Mouse (Mus musculus): ENCODE results near the gene Tmem206. TPM values are rescaled to one million over a fixed set of nuclear protein-coding genes. Genes with fewer than 3 reads are reported as not detected.

The Tmem206 gene
- total RNA-seq, 1 experiment = 9.9 TPM

GRCm38 (mm10) chr1:191340530-191340929 is 14.8 kb downstream of the Tmem206 start:
- Histone ChIP-seq H3K27ac (ENCODE audit: insufficient read depth, low read depth, low read length, poor library complexity, severe bottlenecking) (no peak overlapping the region), H3K4me3 (ENCODE audit: insufficient read depth in 1 of 2, low read depth in 1 of 2, low read length in 2 of 2, poor library complexity in 1 of 2, severe bottlenecking in 1 of 2) (no peak overlapping the region), H3K9ac (ENCODE audit: insufficient read depth, low read depth, low read length, poor library complexity, severe bottlenecking) (no peak overlapping the region), H3K4me1 (ENCODE audit: control insufficient read depth in 2 of 2, insufficient read depth in 2 of 2, low read length in 2 of 2, poor library complexity in 1 of 2) (no peaks in the 10 kb centered on the region), H3K9me3 (ENCODE audit: control insufficient read depth, insufficient read depth, low read depth, low read length) (no peaks in the 10 kb centered on the region), H3K36me3 (ENCODE audit: control insufficient read depth, insufficient read depth, low read length, poor library complexity, severe bottlenecking) (peaks cover 20% of the 10 kb centered on the region; the same call in 1 of the 2 replicates)
- TF ChIP-seq HCFC1 (IDR thresholded peaks at IDR 0.05; ENCODE audit: borderline replicate concordance, insufficient read depth, low read length) (no peak), MAFK (IDR thresholded peaks at IDR 0.05; ENCODE audit: insufficient read depth, low read depth, low read length) (no peak), ZNF384 (IDR thresholded peaks at IDR 0.05; ENCODE audit: low read depth, low read length) (no peak), CHD2 (IDR thresholded peaks at IDR 0.05; ENCODE audit: low read depth, low read length) (no peak), ZC3H11A (IDR thresholded peaks at IDR 0.05; ENCODE audit: borderline replicate concordance, low read depth, low read length) (no peak)
- no peak for DNase-seq (ENCODE audit: low read depth, low spot score)
- in situ Hi-C loops (cut with MboI; ENCODE audit: low sequenced_read_pairs in 2 of 2, unreplicated experiment in 2 of 2) = loop anchor here in 1 of 2 experiments (25.0 kb wide), 1 partner anchor 472 kb away; the partner anchor contains the start of gene Nek2

DNA sequence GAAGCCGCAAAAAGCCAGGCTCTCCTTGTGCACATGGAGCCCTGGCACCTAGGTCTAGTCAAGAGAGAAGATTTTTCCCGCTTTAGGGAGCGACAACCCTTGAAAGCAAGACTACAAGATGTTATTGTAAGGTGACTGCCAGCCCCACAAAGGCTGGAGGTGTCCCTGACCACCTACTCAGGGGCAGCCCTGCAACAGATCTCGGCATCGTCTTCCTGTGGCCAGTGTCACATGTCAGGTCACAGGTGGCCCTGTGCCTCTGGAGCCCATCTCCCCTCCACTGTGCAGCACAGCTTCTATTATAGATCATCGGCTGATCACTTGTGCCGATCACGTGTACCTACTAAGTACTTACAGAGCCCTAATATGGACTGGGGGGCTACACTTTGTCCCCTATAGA is 21.9 kb downstream of the Tmem206 start:
- no peak overlapping the region for H3K9ac ChIP-seq (ENCODE audit: insufficient read depth, low read depth, low read length, poor library complexity, severe bottlenecking)
- H3K36me3 ChIP-seq (ENCODE audit: control insufficient read depth, insufficient read depth, low read length, poor library complexity, severe bottlenecking) = peaks cover 14% of the 10 kb centered on the region
- in situ Hi-C loops (cut with MboI; ENCODE audit: low sequenced_read_pairs in 2 of 2, unreplicated experiment in 2 of 2) = loop anchor here in 1 of 2 experiments (25.0 kb wide), 1 partner anchor 465 kb away; the partner anchor contains the start of gene Nek2
- no peak for DNase-seq (ENCODE audit: low read depth, low spot score)
- TF ChIP-seq ZC3H11A (IDR thresholded peaks at IDR 0.05; ENCODE audit: borderline replicate concordance, low read depth, low read length) (no peak), CHD2 (IDR thresholded peaks at IDR 0.05; ENCODE audit: low read depth, low read length) (no peak), HCFC1 (IDR thresholded peaks at IDR 0.05; ENCODE audit: borderline replicate concordance, insufficient read depth, low read length) (no peak), ZNF384 (IDR thresholded peaks at IDR 0.05; ENCODE audit: low read depth, low read length) (no peak), MAFK (IDR thresholded peaks at IDR 0.05; ENCODE audit: insufficient read depth, low read depth, low read length) (no peak)
- H3K4me3 ChIP-seq (ENCODE audit: insufficient read depth in 1 of 2, low read depth in 1 of 2, low read length in 2 of 2, poor library complexity in 1 of 2, severe bottlenecking in 1 of 2) = no peak overlapping the region
- no peak overlapping the region for H3K27ac ChIP-seq (ENCODE audit: insufficient read depth, low read depth, low read length, poor library complexity, severe bottlenecking)
- H3K4me1 ChIP-seq (ENCODE audit: control insufficient read depth in 2 of 2, insufficient read depth in 2 of 2, low read length in 2 of 2, poor library complexity in 1 of 2) = peaks cover 0 to 3% of the 10 kb centered on the region in 2 experiments; a peak in 1 of 4 replicates
- no peaks in the 10 kb centered on the region for H3K9me3 ChIP-seq (ENCODE audit: control insufficient read depth, insufficient read depth, low read depth, low read length)

DNA sequence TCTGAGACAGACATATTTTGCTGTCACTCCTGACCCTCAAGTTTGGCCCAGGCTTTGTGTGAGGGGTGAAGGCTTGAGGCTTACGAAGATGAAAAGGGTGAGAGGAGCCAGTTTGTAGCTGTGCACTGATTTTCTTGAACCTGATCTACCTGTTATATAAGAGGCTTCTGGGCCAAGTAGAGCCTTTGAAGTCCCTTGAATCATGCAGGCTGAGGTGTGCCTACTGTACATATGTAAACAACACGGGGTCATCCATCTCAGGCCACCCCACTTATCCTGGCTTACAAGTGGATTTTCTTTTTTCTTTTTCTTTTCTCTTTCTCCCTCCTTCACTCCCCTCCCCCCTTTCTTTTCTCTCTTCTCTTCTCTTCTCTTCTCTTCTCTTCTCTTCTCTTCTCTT is 22.9 kb downstream of the Tmem206 start:
- Histone ChIP-seq H3K9me3 (ENCODE audit: control insufficient read depth, insufficient read depth, low read depth, low read length) (no peaks in the 10 kb centered on the region), H3K36me3 (ENCODE audit: control insufficient read depth, insufficient read depth, low read length, poor library complexity, severe bottlenecking) (peaks cover 9% of the 10 kb centered on the region), H3K4me1 (ENCODE audit: control insufficient read depth in 2 of 2, insufficient read depth in 2 of 2, low read length in 2 of 2, poor library complexity in 1 of 2) (peaks cover 0 to 3% of the 10 kb centered on the region in 2 experiments; a peak in 1 of 4 replicates), H3K9ac (ENCODE audit: insufficient read depth, low read depth, low read length, poor library complexity, severe bottlenecking) (no peak overlapping the region), H3K27ac (ENCODE audit: insufficient read depth, low read depth, low read length, poor library complexity, severe bottlenecking) (no peak overlapping the region), H3K4me3 (ENCODE audit: insufficient read depth in 1 of 2, low read depth in 1 of 2, low read length in 2 of 2, poor library complexity in 1 of 2, severe bottlenecking in 1 of 2) (no peak overlapping the region)
- DNase-seq (ENCODE audit: low read depth, low spot score) = no peak
- no peak for TF ChIP-seq HCFC1 (IDR thresholded peaks at IDR 0.05; ENCODE audit: borderline replicate concordance, insufficient read depth, low read length)
- no peak for TF ChIP-seq CHD2 (IDR thresholded peaks at IDR 0.05; ENCODE audit: low read depth, low read length)
- TF ChIP-seq MAFK (IDR thresholded peaks at IDR 0.05; ENCODE audit: insufficient read depth, low read depth, low read length) = no peak
- TF ChIP-seq ZNF384 (IDR thresholded peaks at IDR 0.05; ENCODE audit: low read depth, low read length) = no peak
- TF ChIP-seq ZC3H11A (IDR thresholded peaks at IDR 0.05; ENCODE audit: borderline replicate concordance, low read depth, low read length) = no peak
- in situ Hi-C loops (cut with MboI; ENCODE audit: low sequenced_read_pairs in 2 of 2, unreplicated experiment in 2 of 2) = loop anchor here in 1 of 2 experiments (25.0 kb wide), 1 partner anchor 464 kb away; the partner anchor contains the start of gene Nek2

GRCm38 (mm10) chr1:191348996-191349395 is 23.3 kb downstream of the Tmem206 start:
- Histone ChIP-seq H3K36me3 (ENCODE audit: control insufficient read depth, insufficient read depth, low read length, poor library complexity, severe bottlenecking) (peaks cover 5% of the 10 kb centered on the region), H3K9me3 (ENCODE audit: control insufficient read depth, insufficient read depth, low read depth, low read length) (no peaks in the 10 kb centered on the region), H3K4me1 (ENCODE audit: control insufficient read depth in 2 of 2, insufficient read depth in 2 of 2, low read length in 2 of 2, poor library complexity in 1 of 2) (peaks cover 0 to 3% of the 10 kb centered on the region in 2 experiments; a peak in 1 of 4 replicates), H3K4me3 (ENCODE audit: insufficient read depth in 1 of 2, low read depth in 1 of 2, low read length in 2 of 2, poor library complexity in 1 of 2, severe bottlenecking in 1 of 2) (no peak overlapping the region), H3K27ac (ENCODE audit: insufficient read depth, low read depth, low read length, poor library complexity, severe bottlenecking) (no peak overlapping the region), H3K9ac (ENCODE audit: insufficient read depth, low read depth, low read length, poor library complexity, severe bottlenecking) (no peak overlapping the region)
- in situ Hi-C loops (cut with MboI; ENCODE audit: low sequenced_read_pairs in 2 of 2, unreplicated experiment in 2 of 2) = loop anchor here in 1 of 2 experiments (25.0 kb wide), 1 partner anchor 463 kb away; the partner anchor contains the start of gene Nek2
- no peak for DNase-seq (ENCODE audit: low read depth, low spot score)
- no peak for TF ChIP-seq HCFC1 (IDR thresholded peaks at IDR 0.05; ENCODE audit: borderline replicate concordance, insufficient read depth, low read length)
- TF ChIP-seq ZC3H11A (IDR thresholded peaks at IDR 0.05; ENCODE audit: borderline replicate concordance, low read depth, low read length) = no peak
- no peak for TF ChIP-seq CHD2 (IDR thresholded peaks at IDR 0.05; ENCODE audit: low read depth, low read length)
- TF ChIP-seq MAFK (IDR thresholded peaks at IDR 0.05; ENCODE audit: insufficient read depth, low read depth, low read length) = no peak
- no peak for TF ChIP-seq ZNF384 (IDR thresholded peaks at IDR 0.05; ENCODE audit: low read depth, low read length)
